Mouse (Mus musculus) liver, embryonic 11.5 days (tissue): ENCODE measurements around the gene Pum2. TPM values are rescaled to one million over a fixed set of nuclear protein-coding genes. Genes with fewer than 3 reads are reported as not detected.

Experiments
- ATAC-seq: fragments of 200-750 bp; cut with Nextera tagmentation; replicated peaks from 2 replicates; pipeline ENCODE4 v1.8.0; 2017; ENCODE audit warnings: moderate number of reproducible peaks, mild to moderate bottlenecking, moderate TSS enrichment, moderate library complexity; ENCODE audit not compliant: low FRiP score
- DNase-seq: peaks from one replicate; pipeline ENCODE4 v3.0.0-alpha.2; 2017; ENCODE audit warnings: low spot score
- H3K27ac ChIP-seq: fragments of 300-500 bp; sonication (generic); 2 replicates; pipeline ENCODE4 v1.5.1; 2014; ENCODE audit warnings: mild to moderate bottlenecking, low read depth, low read length, control low read depth
- H3K27me3 ChIP-seq: fragments of 300-500 bp; sonication (generic); replicated peaks from 2 replicates; pipeline ENCODE4 v1.6.1; 2014; ENCODE audit warnings: low read length, mixed read lengths; ENCODE audit not compliant: control insufficient read depth, insufficient read depth
- H3K36me3 ChIP-seq: fragments of 300-500 bp; sonication (generic); 2 replicates; pipeline ENCODE4 v1.6.1; 2014; ENCODE audit warnings: mild to moderate bottlenecking, low read length, moderate library complexity, mixed read lengths; ENCODE audit not compliant: control insufficient read depth, insufficient read depth
- H3K4me1 ChIP-seq: fragments of 300-500 bp; sonication (generic); replicated peaks from 2 replicates; pipeline ENCODE4 v1.6.1; 2014; ENCODE audit warnings: low read length, mixed read lengths; ENCODE audit not compliant: control insufficient read depth, insufficient read depth
- H3K4me2 ChIP-seq: fragments of 300-500 bp; sonication (generic); 2 replicates; pipeline ENCODE4 v1.6.1; 2014; ENCODE audit warnings: mild to moderate bottlenecking, control low read depth, moderate library complexity
- H3K4me3 ChIP-seq: fragments of 300-500 bp; sonication (generic); 2 replicates; pipeline ENCODE4 v1.5.1; 2014; ENCODE audit warnings: low read depth, low read length, control low read depth
- H3K9ac ChIP-seq: fragments of 300-500 bp; sonication (generic); 2 replicates; pipeline ENCODE4 v1.6.1; 2014; ENCODE audit warnings: low read depth, low read length, control low read depth
- H3K9me3 ChIP-seq: fragments of 300-500 bp; sonication (generic); 2 replicates; pipeline ENCODE4 v1.6.1; 2016; ENCODE audit warnings: low read length, inconsistent platforms, mixed read lengths; ENCODE audit not compliant: control insufficient read depth
- WGBS: fragments of 180-500 bp; shearing (Covaris S2); extraction: QIAGEN DNeasy Blood & Tissue Kit; methylation state at CpG from one replicate; pipeline ENCODE4 v1.1.7; 2014; 5-methylcytosine and 5-hydroxymethylcytosine counted together
- polyA plus RNA-seq: library from polyadenylated mRNA; unstranded; fragments of >200 nt; fragmentation: Nextera tagmentation; extraction: Ambion mirVana; gene quantifications from 2 replicates; pipeline ENCODE4 v1.2.1, GENCODE M21; 2014

The Pum2 gene
- polyA plus RNA-seq, 1 experiment from 2014 or later, result 47.3 TPM

- WGBS, result 54% methylated on average over 3 of the region's 3 CpGs
- Histone ChIP-seq H3K9ac (no peak overlapping the region), H3K9me3 (no peaks in the 10 kb centered on the region), H3K36me3 (no peaks in the 10 kb centered on the region), H3K27me3 (no peaks in the 10 kb centered on the region), H3K4me2 (no peak overlapping the region), H3K4me3 (no peak overlapping the region), H3K4me1 (0 out of 2 replicates have a peak, but pooled peaks cover 2% of the 10 kb centered on the region), H3K27ac (no peak overlapping the region)
- DNase-seq (no peak), ATAC-seq (no peak)
Observed at GRCm38 (mm10) chr12:8661747-8662146, 12.2 kb upstream of the Pum2 start.

- no peaks in the 10 kb centered on the region for H3K9me3 ChIP-seq
- no peak overlapping the region for H3K4me3 ChIP-seq
- no peak for DNase-seq
- 0 out of 2 replicates have a peak, but pooled peaks cover 2% of the 10 kb centered on the region for H3K4me1 ChIP-seq
- 32% methylated on average over 2 of the region's 2 CpGs for WGBS
- no peak overlapping the region for H3K27ac ChIP-seq
- H3K4me2 ChIP-seq, result no peak overlapping the region
- H3K9ac ChIP-seq, result no peak overlapping the region
- H3K27me3 ChIP-seq, result no peaks in the 10 kb centered on the region
- no peaks in the 10 kb centered on the region for H3K36me3 ChIP-seq
- no peak for ATAC-seq
Observed at GRCm38 (mm10) chr12:8662175-8662574, 11.8 kb upstream of the Pum2 start.

GRCm38 (mm10) chr12:8662721-8663120, 11.2 kb upstream of the Pum2 start:
- DNase-seq (no peak), ATAC-seq (no peak)
- no peak overlapping the region for H3K27ac ChIP-seq
- H3K9me3 ChIP-seq, result no peaks in the 10 kb centered on the region
- no peaks in the 10 kb centered on the region for H3K27me3 ChIP-seq
- H3K9ac ChIP-seq, result no peak overlapping the region
- H3K4me3 ChIP-seq, result no peak overlapping the region
- 0 out of 2 replicates have a peak, but pooled peaks cover 2% of the 10 kb centered on the region for H3K4me1 ChIP-seq
- H3K4me2 ChIP-seq, result no peak overlapping the region
- H3K36me3 ChIP-seq, result no peaks in the 10 kb centered on the region
- 74% methylated on average over 4 of the region's 4 CpGs for WGBS

- no peak for ATAC-seq
- Histone ChIP-seq H3K36me3 (no peaks in the 10 kb centered on the region), H3K27ac (no peak overlapping the region), H3K4me3 (no peak overlapping the region), H3K9me3 (no peaks in the 10 kb centered on the region), H3K4me1 (no peaks in the 10 kb centered on the region), H3K4me2 (no peak overlapping the region), H3K27me3 (no peaks in the 10 kb centered on the region), H3K9ac (no peak overlapping the region)
- WGBS, result 74% methylated on average over 4 of the region's 4 CpGs
- DNase-seq, result no peak
Observed at GRCm38 (mm10) chr12:8667473-8668255, 6.3 kb upstream of the Pum2 start.

GRCm38 (mm10) chr12:8669421-8669820, 4.5 kb upstream of the Pum2 start:
- Histone ChIP-seq H3K27me3 (no peaks in the 10 kb centered on the region), H3K4me3 (no peak overlapping the region), H3K9ac (no peak overlapping the region), H3K4me2 (no peak overlapping the region), H3K36me3 (no peaks in the 10 kb centered on the region), H3K27ac (no peak overlapping the region), H3K9me3 (no peaks in the 10 kb centered on the region), H3K4me1 (no peaks in the 10 kb centered on the region)
- DNase-seq, result no peak
- 71% methylated on average over 4 of the region's 4 CpGs for WGBS
- ATAC-seq, result no peak

GRCm38 (mm10) chr12:8669846-8670245, 4.1 kb upstream of the Pum2 start:
- Histone ChIP-seq H3K27ac (no peak overlapping the region), H3K4me3 (no peak overlapping the region), H3K4me1 (no peaks in the 10 kb centered on the region), H3K4me2 (no peak overlapping the region), H3K27me3 (no peaks in the 10 kb centered on the region), H3K9me3 (no peaks in the 10 kb centered on the region), H3K9ac (no peak overlapping the region), H3K36me3 (no peaks in the 10 kb centered on the region)
- no peak for DNase-seq
- ATAC-seq, result no peak
- 86% methylated on average over 3 of the region's 3 CpGs for WGBS

- Histone ChIP-seq H3K36me3 (no peaks in the 10 kb centered on the region), H3K4me1 (peaks cover 12% of the 10 kb centered on the region), H3K9me3 (no peaks in the 10 kb centered on the region), H3K9ac (peak overlapping the region; percentile 71), H3K4me3 (peak overlapping the region; percentile 90), H3K4me2 (peak overlapping the region; percentile 73), H3K27me3 (no peaks in the 10 kb centered on the region), H3K27ac (peak overlapping the region; percentile 39; the same call in 1 of the 2 replicates)
- no peak for DNase-seq
- 37% methylated on average over 17 of the region's 17 CpGs for WGBS
- ATAC-seq, result peak; percentile 41
Observed at GRCm38 (mm10) chr12:8673121-8673973, 587 bp upstream of the Pum2 start.

GRCm38 (mm10) chr12:8674377-8674864, 487 bp downstream of the Pum2 start:
- Histone ChIP-seq H3K9ac (peak overlapping the region; percentile 97), H3K27ac (peak overlapping the region; percentile 95), H3K9me3 (no peaks in the 10 kb centered on the region), H3K36me3 (no peaks in the 10 kb centered on the region), H3K27me3 (no peaks in the 10 kb centered on the region), H3K4me2 (peak overlapping the region; percentile 86), H3K4me3 (peak overlapping the region; percentile 90), H3K4me1 (peaks cover 12% of the 10 kb centered on the region)
- ATAC-seq (peak; percentile 80), DNase-seq (peak; percentile 77)
- 1% methylated on average over 55 of the region's 62 CpGs for WGBS
